22 mouse cellular contexts compared by ENCODE assay signal in genomic region chr11:33274294-33274693, GRCm38 (mm10). TPM values are rescaled to one million over a fixed set of nuclear protein-coding genes. Genes with fewer than 3 reads are reported as not detected.
A peak's percentile ranks its signal among the peaks of the same experiment; 100 is the strongest.
DNase-seq lines count a peak whose midpoint lies in the region; ATAC-seq and TF ChIP-seq lines count a peak whose summit lies in the region.
"Had no signal": no experiment of that assay in that cellular context is flagged by ENCODE, and none has a peak within 500 bp of the region (broad histone marks: within the 10 kb centered on the region; RNA-seq: fewer than 3 reads in every experiment).

No protein-coding gene starts in this region.

- no peak for TF ChIP-seq POLR2A in kidney, adult 2 months (IDR thresholded peaks at IDR 0.05; ENCODE audit: low read depth, low read length)

- 70% methylated on average over 1 of the region's 1 CpGs for WGBS in kidney, embryonic 15.5 days
- 83% methylated on average over 1 of the region's 1 CpGs for WGBS in kidney, adult 2 months
- WGBS in forebrain, embryonic 14.5 days: 82% methylated on average over 1 of the region's 1 CpGs

- no peak overlapping the region for H3K9ac ChIP-seq in kidney, embryonic 15.5 days
- H3K9ac ChIP-seq in forebrain, embryonic 14.5 days (ENCODE audit: low read length): no peak overlapping the region
- H3K9ac ChIP-seq: embryonic facial prominence, embryonic 12.5 days; forebrain, postnatal 0 days; hindbrain, embryonic 15.5 days had no signal

- H3K27me3 ChIP-seq in kidney, embryonic 15.5 days: no peaks in the 10 kb centered on the region
- no peaks in the 10 kb centered on the region for H3K27me3 ChIP-seq in kidney, adult 2 months (replicated peaks; ENCODE audit: control insufficient read depth, insufficient read depth, low read length)
- no peaks in the 10 kb centered on the region for H3K27me3 ChIP-seq in forebrain, embryonic 14.5 days (replicated peaks; ENCODE audit: control insufficient read depth, insufficient read depth, low read length)
- H3K27me3 ChIP-seq: embryonic facial prominence, embryonic 12.5 days; hindbrain, embryonic 15.5 days had no signal

- no peak for ATAC-seq in kidney, embryonic 15.5 days (replicated peaks; ENCODE audit: low FRiP score)
- ATAC-seq in hematopoietic stem cell, adult 5-6 weeks (replicated peaks in 1 of 2; ENCODE audit: insufficient read depth in 1 of 2, low FRiP score in 2 of 2, low TSS enrichment in 1 of 2, low read depth in 1 of 2, poor library complexity in 2 of 2, severe bottlenecking in 2 of 2): peak; percentile 86 to 95
- ATAC-seq in forebrain, embryonic 14.5 days: no peak
- ATAC-seq: forebrain, postnatal 0 days had no signal

- 0 out of 2 replicates have a peak, but pooled peaks cover 5% of the 10 kb centered on the region for H3K4me1 ChIP-seq in kidney, embryonic 15.5 days
- H3K4me1 ChIP-seq in kidney, adult 2 months (ENCODE audit: control insufficient read depth, insufficient read depth, low read length): no peaks in the 10 kb centered on the region
- H3K4me1 ChIP-seq in forebrain, embryonic 14.5 days (ENCODE audit: control insufficient read depth, insufficient read depth, low read length): no peaks in the 10 kb centered on the region
- H3K4me1 ChIP-seq: embryonic facial prominence, embryonic 12.5 days; hindbrain, embryonic 15.5 days had no signal

- 0 out of 2 replicates have a peak overlapping the region, but pooled peaks have one; percentile 9 for H3K27ac ChIP-seq in kidney, embryonic 15.5 days
- no peak overlapping the region for H3K27ac ChIP-seq in kidney, adult 2 months (ENCODE audit: insufficient read depth, low read depth, low read length)
- H3K27ac ChIP-seq in forebrain, embryonic 14.5 days (ENCODE audit: low read depth, low read length): no peak overlapping the region
- H3K27ac ChIP-seq: embryonic facial prominence, embryonic 12.5 days; heart, adult 2 months; hindbrain, embryonic 15.5 days had no signal

- no peak overlapping the region for H3K4me3 ChIP-seq in kidney, embryonic 15.5 days (replicated peaks)
- no peak overlapping the region for H3K4me3 ChIP-seq in kidney, adult 2 months (ENCODE audit: insufficient read depth, low read depth, low read length)
- no peak overlapping the region for H3K4me3 ChIP-seq in forebrain, embryonic 14.5 days (ENCODE audit: low read depth, low read length)
- H3K4me3 ChIP-seq: embryonic facial prominence, embryonic 12.5 days; heart, adult 2 months; hindbrain, embryonic 15.5 days had no signal

- TF ChIP-seq CTCF in kidney, adult 2 months (conservative IDR thresholded peaks at IDR 0.05; ENCODE audit: insufficient read depth, insufficient read length, low read depth, low read length): no peak

- no peaks in the 10 kb centered on the region for H3K36me3 ChIP-seq in kidney, embryonic 15.5 days
- no peaks in the 10 kb centered on the region for H3K36me3 ChIP-seq in kidney, adult 2 months (ENCODE audit: control insufficient read depth, insufficient read depth, low read length)
- no peaks in the 10 kb centered on the region for H3K36me3 ChIP-seq in forebrain, embryonic 14.5 days (ENCODE audit: control insufficient read depth, insufficient read depth, low read length)
- H3K36me3 ChIP-seq: embryonic facial prominence, embryonic 12.5 days; hindbrain, embryonic 15.5 days had no signal

- intact Hi-C loops in left cerebral cortex, postnatal 14 days (cut with DNase I): no loop called here

- no peak for DNase-seq in kidney, adult 2 months
- DNase-seq in 416B (ENCODE audit: low read depth) (peak; percentile 58), A20 (ENCODE audit: low read depth, low spot score) (peak; percentile 3)
- no peak for DNase-seq in left cerebral cortex, postnatal 14 days (ENCODE audit: low spot score in 2 of 2)
- no peak for DNase-seq in adrenal gland, adult 2 months
- no peak for DNase-seq in forebrain, embryonic 14.5 days (ENCODE audit: low spot score)
- DNase-seq: adrenal gland, postnatal 14 days; cerebellum, adult 2 months; forebrain, postnatal 0 days; gastrocnemius, postnatal 36 days; heart, adult 2 months had no signal

- H3K9me3 ChIP-seq in kidney, embryonic 15.5 days (replicated peaks): no peaks in the 10 kb centered on the region
- no peaks in the 10 kb centered on the region for H3K9me3 ChIP-seq in forebrain, embryonic 14.5 days (replicated peaks; ENCODE audit: control insufficient read depth, low read length)
- H3K9me3 ChIP-seq: embryonic facial prominence, embryonic 12.5 days; hindbrain, embryonic 15.5 days had no signal

- no peak overlapping the region for H3K4me2 ChIP-seq in kidney, embryonic 15.5 days
- H3K4me2 ChIP-seq in forebrain, embryonic 14.5 days (ENCODE audit: low read length): no peak overlapping the region
- H3K4me2 ChIP-seq: embryonic facial prominence, embryonic 12.5 days; heart, embryonic 11.5 days; hindbrain, embryonic 15.5 days had no signal

RNA-seq across cellular contexts. Expression of gene Gm12117, which starts 2.2 kb away (rescaled TPM):
- not detected in 2 replicates for polyA plus RNA-seq in kidney, embryonic 15.5 days (2015; fragmentation: Nextera tagmentation; extraction: Ambion mirVana)
- not detected in 2 replicates for polyA plus RNA-seq in kidney, adult 2 months (2012; rRNA removed)
- total RNA-seq in hematopoietic stem cell, adult 5-6 weeks (2017): 1.6 TPM in 1 of 2 replicates, not detected in the other
- not detected for total RNA-seq in left cerebral cortex, postnatal 14 days (2021)
- total RNA-seq in adrenal gland, adult 2 months (2021): under 1 TPM in 1 of 2 experiments, not detected in 1; 0.76 TPM
- polyA plus RNA-seq in adrenal gland, adult 2 months (2012; rRNA removed): not detected in 2 replicates
- not detected in 2 replicates for polyA plus RNA-seq in forebrain, embryonic 14.5 days (2014; fragmentation: Nextera tagmentation; extraction: Ambion mirVana)
- total RNA-seq: adrenal gland, postnatal 14 days; gastrocnemius, adult 18-20 months; gastrocnemius, postnatal 36 days; heart, adult 2 months; heart, postnatal 25 days; MEL had no signal
- polyA plus RNA-seq: C2C12; embryonic facial prominence, embryonic 12.5 days; forebrain, embryonic 11.5 days; forebrain, postnatal 0 days; heart, adult 2 months; heart, embryonic 11.5 days; heart, embryonic 16.5 days had no signal

Comparison
In these comparisons a context has a peak if more than half of its experiments do, and no peak if none do; other contexts are left out.
1. ATAC-seq: peak in hematopoietic stem cell, adult 5-6 weeks (2 of 2); none in kidney, embryonic 15.5 days (single experiment) and forebrain, embryonic 14.5 days (single experiment).
2. DNase-seq: peak in 416B (single experiment) and A20 (single experiment); none in kidney, adult 2 months (single experiment), left cerebral cortex, postnatal 14 days (0 of 2), adrenal gland, adult 2 months (single experiment) and forebrain, embryonic 14.5 days (single experiment).